Mouse (Mus musculus) fibroblast of lung, adult 2 months (primary cell): ENCODE data around the gene 2200002D01Rik.
A peak's percentile ranks its signal among the peaks of the same experiment; 100 is the strongest.

Source experiments
- DNase-seq: peaks from one replicate; pipeline ENCODE4 v3.0.0-alpha.2; 2011; ENCODE audit warnings: low read depth

The 2200002D01Rik gene

GRCm38 (mm10) chr7:29279261-29279660, 31.0 kb upstream of the 2200002D01Rik start:
- DNase-seq: no peak

GRCm38 (mm10) chr7:29277510-29277909, 29.2 kb upstream of the 2200002D01Rik start:
- no peak for DNase-seq

GRCm38 (mm10) chr7:29276715-29277114, 28.4 kb upstream of the 2200002D01Rik start:
- no peak for DNase-seq

- DNase-seq: no peak
Observed at GRCm38 (mm10) chr7:29271687-29272465, 23.6 kb upstream of the 2200002D01Rik start.

GRCm38 (mm10) chr7:29270445-29270844, 22.2 kb upstream of the 2200002D01Rik start:
- DNase-seq: no peak

GRCm38 (mm10) chr7:29266931-29267330, 18.7 kb upstream of the 2200002D01Rik start:
- no peak for DNase-seq

- DNase-seq: no peak
Observed at GRCm38 (mm10) chr7:29265636-29266035, 17.4 kb upstream of the 2200002D01Rik start.

- DNase-seq: no peak
Observed at GRCm38 (mm10) chr7:29263831-29264230, 15.6 kb upstream of the 2200002D01Rik start.

GRCm38 (mm10) chr7:29262151-29262550, 13.9 kb upstream of the 2200002D01Rik start:
- no peak for DNase-seq

- DNase-seq: no peak
Observed at GRCm38 (mm10) chr7:29259781-29260730, 11.8 kb upstream of the 2200002D01Rik start.

- DNase-seq: no peak
Observed at GRCm38 (mm10) chr7:29257368-29257767, 9.1 kb upstream of the 2200002D01Rik start.

- no peak for DNase-seq
Observed at GRCm38 (mm10) chr7:29255875-29256274, 7.6 kb upstream of the 2200002D01Rik start.

GRCm38 (mm10) chr7:29253842-29254241, 5.6 kb upstream of the 2200002D01Rik start:
- DNase-seq: no peak

- DNase-seq: no peak
Observed at GRCm38 (mm10) chr7:29251166-29251565, 2.9 kb upstream of the 2200002D01Rik start.

- DNase-seq: no peak
Observed at GRCm38 (mm10) chr7:29247706-29248105, 560 bp downstream of the 2200002D01Rik start.

GRCm38 (mm10) chr7:29247314-29247700, 959 bp downstream of the 2200002D01Rik start:
- DNase-seq: no peak

GRCm38 (mm10) chr7:29246619-29247313, 1.5 kb downstream of the 2200002D01Rik start:
- DNase-seq: no peak

- no peak for DNase-seq
Observed at GRCm38 (mm10) chr7:29246015-29246414, 2.3 kb downstream of the 2200002D01Rik start.

- no peak for DNase-seq
Observed at GRCm38 (mm10) chr7:29244732-29245416, 3.4 kb downstream of the 2200002D01Rik start.

- peak; percentile 98 for DNase-seq
Observed at GRCm38 (mm10) chr7:29238019-29238967, 10.0 kb downstream of the 2200002D01Rik start, which contains the start of gene Yif1b. Yif1b (plus strand) TSS chr7:29238329.
